Mouse (Mus musculus): ENCODE results near the gene Tmem92.

- TF ChIP-seq CTCF (IDR thresholded peaks at IDR 0.05; ENCODE audit: low read depth, low read length), result no peak
- TF ChIP-seq POLR2A (IDR thresholded peaks at IDR 0.05; ENCODE audit: extremely low read depth, insufficient read depth, low read length), result no peak
Measured at GRCm38 (mm10) chr11:94762281-94762680, 20.2 kb downstream of the Tmem92 start.

Data from liver, adult 2 months (tissue).